Mouse (Mus musculus): ENCODE measurements around the gene Sv2a. TPM values are rescaled to one million over a fixed set of nuclear protein-coding genes. Genes with fewer than 3 reads are reported as not detected.
"Not testable (repeated sequence)": the region's sequence is repeated elsewhere in the genome, so short reads cannot be mapped to it uniquely, and the experiment has no call there.

Gene Sv2a
- polyA plus RNA-seq, 1 experiment from 2014 or later: 2.2 TPM

- Histone ChIP-seq H3K27ac (ENCODE audit: low read depth, low read length) (peak overlapping the region; percentile 99), H3K4me3 (ENCODE audit: low read length) (peak overlapping the region; percentile 94), H3K36me3 (ENCODE audit: control insufficient read depth, insufficient read depth, low read length) (peaks cover 33% of the 10 kb centered on the region), H3K4me1 (ENCODE audit: control insufficient read depth, insufficient read depth, low read length) (peaks cover 6% of the 10 kb centered on the region; the same call in 1 of the 2 replicates), H3K4me2 (replicated peaks; ENCODE audit: low read depth, low read length) (peak overlapping the region; percentile 64), H3K9ac (ENCODE audit: low read depth, low read length) (peak overlapping the region; percentile 94), H3K27me3 (ENCODE audit: control insufficient read depth, insufficient read depth, low read length) (no peaks in the 10 kb centered on the region), H3K9me3 (ENCODE audit: control insufficient read depth, low read length) (no peaks in the 10 kb centered on the region)
- 17% methylated on average over 18 of the region's 18 CpGs for WGBS
- ATAC-seq (ENCODE audit: low FRiP score, low TSS enrichment): peak; percentile 25
Measured at GRCm38 (mm10) chr3:96171583-96172196, 9.3 kb upstream of the Sv2a start.

- peak; percentile 94 for ATAC-seq (ENCODE audit: low FRiP score, low TSS enrichment)
- under 1% methylated on average over 58 of the region's 58 CpGs for WGBS
- H3K36me3 ChIP-seq (ENCODE audit: control insufficient read depth, insufficient read depth, low read length): peaks cover 38% of the 10 kb centered on the region
Measured at GRCm38 (mm10) chr3:96172197-96173178, 8.5 kb upstream of the Sv2a start, which contains the start of gene Sf3b4. Gene Sf3b4, plus strand, starts transcription at chr3:96172332.

GRCm38 (mm10) chr3:96173185-96173584 lies 7.8 kb upstream of the Sv2a start:
- 40% methylated on average over 7 of the region's 7 CpGs for WGBS
- H3K27me3 ChIP-seq (ENCODE audit: control insufficient read depth, insufficient read depth, low read length): no peaks in the 10 kb centered on the region
- peak overlapping the region; percentile 94 for H3K9ac ChIP-seq (ENCODE audit: low read depth, low read length)
- no peak for ATAC-seq (ENCODE audit: low FRiP score, low TSS enrichment)
- no peaks in the 10 kb centered on the region for H3K9me3 ChIP-seq (ENCODE audit: control insufficient read depth, low read length)
- peaks cover 44% of the 10 kb centered on the region for H3K36me3 ChIP-seq (ENCODE audit: control insufficient read depth, insufficient read depth, low read length)
- H3K27ac ChIP-seq (ENCODE audit: low read depth, low read length): no peak overlapping the region
- H3K4me2 ChIP-seq (replicated peaks; ENCODE audit: low read depth, low read length): peak overlapping the region; percentile 80
- H3K4me1 ChIP-seq (ENCODE audit: control insufficient read depth, insufficient read depth, low read length): peaks cover 6% of the 10 kb centered on the region; the same call in 1 of the 2 replicates
- H3K4me3 ChIP-seq (ENCODE audit: low read length): peak overlapping the region; percentile 94

More at GRCm38 (mm10) chr3:96172197-96173178, 8.5 kb upstream of the Sv2a start, which contains the start of gene Sf3b4:
- H3K27me3 ChIP-seq (ENCODE audit: control insufficient read depth, insufficient read depth, low read length): no peaks in the 10 kb centered on the region
- peak within 1 kb of the TSS; percentile 94 for H3K4me3 ChIP-seq (ENCODE audit: low read length)
- H3K4me1 ChIP-seq (ENCODE audit: control insufficient read depth, insufficient read depth, low read length): peaks cover 6% of the 10 kb centered on the region; the same call in 1 of the 2 replicates
- H3K4me2 ChIP-seq (replicated peaks; ENCODE audit: low read depth, low read length): peak within 1 kb of the TSS; percentile 80
- H3K9ac ChIP-seq (ENCODE audit: low read depth, low read length): peak within 1 kb of the TSS; percentile 94
- no peaks in the 10 kb centered on the region for H3K9me3 ChIP-seq (ENCODE audit: control insufficient read depth, low read length)
- H3K27ac ChIP-seq (ENCODE audit: low read depth, low read length): peak within 1 kb of the TSS; percentile 99

DNA sequence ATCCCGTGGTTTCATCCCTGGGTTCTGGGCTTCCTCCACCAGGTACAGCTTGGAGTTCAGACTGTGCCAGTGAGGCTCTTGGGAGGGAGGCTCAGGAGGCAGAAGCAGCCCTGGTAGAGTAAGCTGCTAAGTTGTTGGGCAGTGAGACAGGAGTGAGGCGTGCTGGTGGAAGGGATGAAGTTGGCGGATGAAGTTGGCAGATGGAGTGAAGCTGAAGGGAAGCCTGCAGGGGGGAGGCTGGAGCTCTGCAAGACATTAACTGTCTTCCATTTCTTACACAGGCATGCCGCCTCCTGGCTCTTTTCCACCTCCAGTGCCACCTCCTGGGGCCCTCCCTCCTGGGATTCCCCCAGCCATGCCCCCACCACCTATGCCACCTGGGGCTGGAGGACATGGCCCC lies 6.9 kb upstream of the Sv2a start:
- H3K4me2 ChIP-seq (replicated peaks; ENCODE audit: low read depth, low read length); H3K4me3 ChIP-seq (ENCODE audit: low read length); ATAC-seq (ENCODE audit: low FRiP score, low TSS enrichment); H3K9me3 ChIP-seq (ENCODE audit: control insufficient read depth, low read length); H3K4me1 ChIP-seq (ENCODE audit: control insufficient read depth, insufficient read depth, low read length); H3K27ac ChIP-seq (ENCODE audit: low read depth, low read length); H3K27me3 ChIP-seq (ENCODE audit: control insufficient read depth, insufficient read depth, low read length); H3K9ac ChIP-seq (ENCODE audit: low read depth, low read length): not testable (repeated sequence)
- WGBS: 82% methylated on average over 4 of the region's 4 CpGs
- H3K36me3 ChIP-seq (ENCODE audit: control insufficient read depth, insufficient read depth, low read length): peaks cover 49% of the 10 kb centered on the region

DNA sequence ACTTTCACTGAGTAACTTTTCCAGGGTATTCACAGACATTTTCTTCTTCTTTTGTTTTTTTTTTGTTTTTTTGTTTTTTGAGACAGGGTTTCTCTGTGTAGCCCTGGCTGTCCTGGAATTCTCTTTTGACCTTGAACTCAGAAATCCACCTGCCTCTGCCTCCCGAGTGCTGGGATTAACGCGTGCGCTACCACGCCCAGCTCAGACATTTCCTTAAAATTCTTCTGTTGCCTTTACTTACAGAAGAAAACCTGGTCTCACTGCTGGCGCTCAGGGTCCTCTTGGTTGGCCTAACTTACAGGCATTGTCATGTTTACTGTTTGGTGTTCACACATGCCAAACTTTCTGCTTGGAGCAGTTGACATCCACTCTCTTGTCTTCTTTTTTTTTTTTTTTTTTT lies 5.7 kb upstream of the Sv2a start:
- no peak overlapping the region for H3K4me3 ChIP-seq (ENCODE audit: low read length)
- no peak overlapping the region for H3K27ac ChIP-seq (ENCODE audit: low read depth, low read length)
- peaks cover 49% of the 10 kb centered on the region for H3K36me3 ChIP-seq (ENCODE audit: control insufficient read depth, insufficient read depth, low read length)
- no peak overlapping the region for H3K4me2 ChIP-seq (replicated peaks; ENCODE audit: low read depth, low read length)
- no peaks in the 10 kb centered on the region for H3K27me3 ChIP-seq (ENCODE audit: control insufficient read depth, insufficient read depth, low read length)
- WGBS: 93% methylated on average over 6 of the region's 6 CpGs
- peaks cover 6% of the 10 kb centered on the region; the same call in 1 of the 2 replicates for H3K4me1 ChIP-seq (ENCODE audit: control insufficient read depth, insufficient read depth, low read length)
- H3K9me3 ChIP-seq (ENCODE audit: control insufficient read depth, low read length): no peaks in the 10 kb centered on the region
- no peak overlapping the region for H3K9ac ChIP-seq (ENCODE audit: low read depth, low read length)
- ATAC-seq (ENCODE audit: low FRiP score, low TSS enrichment): no peak

GRCm38 (mm10) chr3:96178427-96178826 lies 2.5 kb upstream of the Sv2a start:
- H3K36me3 ChIP-seq (ENCODE audit: control insufficient read depth, insufficient read depth, low read length): peaks cover 49% of the 10 kb centered on the region
- no peak overlapping the region for H3K27ac ChIP-seq (ENCODE audit: low read depth, low read length)
- no peak for ATAC-seq (ENCODE audit: low FRiP score, low TSS enrichment)
- WGBS: 92% methylated on average over 4 of the region's 4 CpGs
- no peak overlapping the region for H3K4me3 ChIP-seq (ENCODE audit: low read length)
- no peak overlapping the region for H3K9ac ChIP-seq (ENCODE audit: low read depth, low read length)
- no peaks in the 10 kb centered on the region for H3K9me3 ChIP-seq (ENCODE audit: control insufficient read depth, low read length)
- peaks cover 19% of the 10 kb centered on the region for H3K4me1 ChIP-seq (ENCODE audit: control insufficient read depth, insufficient read depth, low read length)
- no peak overlapping the region for H3K4me2 ChIP-seq (replicated peaks; ENCODE audit: low read depth, low read length)
- H3K27me3 ChIP-seq (ENCODE audit: control insufficient read depth, insufficient read depth, low read length): no peaks in the 10 kb centered on the region

DNA sequence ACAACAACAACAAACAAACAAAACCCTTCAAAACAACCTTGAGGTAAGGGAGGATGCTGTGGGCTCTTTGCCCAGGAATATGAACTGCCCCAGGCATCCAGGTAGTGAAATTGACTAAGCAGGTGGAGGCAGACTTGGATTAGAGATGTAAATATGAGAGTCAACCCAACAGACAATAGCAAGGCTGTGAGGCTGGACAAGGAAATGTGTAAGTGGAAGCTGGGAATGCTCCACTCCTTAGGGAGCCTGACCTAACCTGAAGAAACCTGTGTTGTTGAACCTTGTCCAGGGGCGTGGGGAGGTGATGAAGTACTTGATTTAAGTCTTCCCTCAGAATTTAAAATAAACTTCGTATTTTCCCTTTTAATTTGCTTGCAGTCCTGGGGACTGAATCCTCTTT lies 2.0 kb upstream of the Sv2a start:
- Histone ChIP-seq H3K9me3 (ENCODE audit: control insufficient read depth, low read length) (no peaks in the 10 kb centered on the region), H3K4me2 (replicated peaks; ENCODE audit: low read depth, low read length) (no peak overlapping the region), H3K27me3 (ENCODE audit: control insufficient read depth, insufficient read depth, low read length) (no peaks in the 10 kb centered on the region), H3K36me3 (ENCODE audit: control insufficient read depth, insufficient read depth, low read length) (peaks cover 47% of the 10 kb centered on the region), H3K4me1 (ENCODE audit: control insufficient read depth, insufficient read depth, low read length) (peaks cover 18% of the 10 kb centered on the region), H3K4me3 (ENCODE audit: low read length) (no peak overlapping the region), H3K27ac (ENCODE audit: low read depth, low read length) (no peak overlapping the region), H3K9ac (ENCODE audit: low read depth, low read length) (no peak overlapping the region)
- no peak for ATAC-seq (ENCODE audit: low FRiP score, low TSS enrichment)
- 91% methylated on average over 2 of the region's 2 CpGs for WGBS

GRCm38 (mm10) chr3:96179531-96179930 lies 1.4 kb upstream of the Sv2a start:
- no peak overlapping the region for H3K4me3 ChIP-seq (ENCODE audit: low read length)
- peaks cover 41% of the 10 kb centered on the region for H3K36me3 ChIP-seq (ENCODE audit: control insufficient read depth, insufficient read depth, low read length)
- no peaks in the 10 kb centered on the region for H3K9me3 ChIP-seq (ENCODE audit: control insufficient read depth, low read length)
- no peak for ATAC-seq (ENCODE audit: low FRiP score, low TSS enrichment)
- no peak overlapping the region for H3K9ac ChIP-seq (ENCODE audit: low read depth, low read length)
- peaks cover 16% of the 10 kb centered on the region for H3K4me1 ChIP-seq (ENCODE audit: control insufficient read depth, insufficient read depth, low read length)
- no peak overlapping the region for H3K4me2 ChIP-seq (replicated peaks; ENCODE audit: low read depth, low read length)
- H3K27ac ChIP-seq (ENCODE audit: low read depth, low read length): no peak overlapping the region
- 78% methylated on average over 4 of the region's 4 CpGs for WGBS
- H3K27me3 ChIP-seq (ENCODE audit: control insufficient read depth, insufficient read depth, low read length): no peaks in the 10 kb centered on the region

Measured in kidney, embryonic 14.5 days (tissue).